Mouse (Mus musculus): ENCODE data around the gene Frmd4a. TPM values are rescaled to one million over a fixed set of nuclear protein-coding genes. Genes with fewer than 3 reads are reported as not detected.

The Frmd4a gene
- total and polyA plus RNA-seq, 3 experiments = 10.4 to 21.0 (median 20.0) TPM

DNA sequence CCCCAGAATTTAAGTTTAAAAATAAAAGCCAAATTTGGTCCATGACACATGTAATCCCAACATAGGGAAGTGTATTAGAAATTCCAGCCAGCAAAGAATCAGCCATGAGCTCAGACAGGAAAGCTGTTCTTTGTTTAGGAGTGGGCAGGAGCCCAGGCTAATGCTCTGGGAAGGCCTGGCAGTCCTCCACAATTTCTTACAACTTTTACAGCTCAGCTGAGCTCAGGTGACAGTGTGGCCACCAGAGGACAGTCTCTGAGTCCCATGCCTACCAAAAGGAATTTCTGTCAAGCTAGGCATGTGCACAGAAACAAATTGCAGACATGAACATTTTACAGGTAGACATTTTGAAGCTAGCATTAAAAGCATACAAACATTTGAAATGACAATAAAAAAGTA, 457.0 kb downstream of the Frmd4a start:
- H3K27me3 ChIP-seq (ENCODE audit: control insufficient read depth, insufficient read depth, low read length) = no peaks in the 10 kb centered on the region
- DNase-seq = peak in 1 of 2 experiments; percentile 60
- intact Hi-C loops (cut with DNase I) = loop anchor here (1.0 to 5.0 kb wide), 3 partner anchors 22 to 72 kb away; no protein-coding TSS in a partner anchor
- no peaks in the 10 kb centered on the region; the same call in 1 of the 2 replicates for H3K79me2 ChIP-seq (replicated peaks; ENCODE audit: control insufficient read depth, insufficient read depth, low read length)
- H3K27ac ChIP-seq = peak overlapping the region; percentile 69
- peaks cover 27% of the 10 kb centered on the region for H3K4me1 ChIP-seq (ENCODE audit: control insufficient read depth, insufficient read depth, low read length)
- peak; percentile 64 for TF ChIP-seq CTCF (IDR thresholded peaks at IDR 0.05)
- TF ChIP-seq POLR2A (IDR thresholded peaks at IDR 0.05; ENCODE audit: insufficient read depth, low read depth, low read length) = no peak
- TF ChIP-seq EP300 (IDR thresholded peaks at IDR 0.05; ENCODE audit: insufficient read depth, low read depth, low read length) = peak; percentile 68
- H3K4me3 ChIP-seq = no peak overlapping the region
- no peak overlapping the region for H3K9ac ChIP-seq (ENCODE audit: low read depth, low read length)
- peaks cover 10% of the 10 kb centered on the region for H3K36me3 ChIP-seq (ENCODE audit: control insufficient read depth, insufficient read depth, low read length)

DNA sequence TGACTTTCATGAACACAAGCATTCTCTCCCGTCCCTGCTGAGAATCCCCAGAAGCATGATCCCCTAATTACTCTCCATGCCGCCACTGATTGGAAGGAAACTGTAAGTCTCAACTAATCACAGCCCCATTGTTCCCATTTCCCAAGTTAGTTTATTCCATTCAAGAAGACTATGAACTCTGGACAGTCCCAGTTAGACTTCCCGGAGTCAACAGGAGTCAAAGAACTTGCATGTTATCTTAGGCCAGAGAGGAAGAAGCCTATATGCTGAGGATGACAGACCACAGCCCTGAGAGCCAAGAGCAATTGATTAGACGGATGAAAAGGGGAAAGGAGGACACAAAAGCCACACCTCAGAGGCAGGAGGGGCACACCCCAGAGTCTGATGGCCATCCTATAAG, 458.5 kb downstream of the Frmd4a start:
- peaks cover 10% of the 10 kb centered on the region for H3K36me3 ChIP-seq (ENCODE audit: control insufficient read depth, insufficient read depth, low read length)
- H3K27me3 ChIP-seq (ENCODE audit: control insufficient read depth, insufficient read depth, low read length) = no peaks in the 10 kb centered on the region
- DNase-seq = no peak
- H3K4me3 ChIP-seq = no peak overlapping the region
- peaks cover 27% of the 10 kb centered on the region for H3K4me1 ChIP-seq (ENCODE audit: control insufficient read depth, insufficient read depth, low read length)
- H3K27ac ChIP-seq = peak overlapping the region; percentile 47
- no peaks in the 10 kb centered on the region for H3K79me2 ChIP-seq (replicated peaks; ENCODE audit: control insufficient read depth, insufficient read depth, low read length)
- TF ChIP-seq EP300 (IDR thresholded peaks at IDR 0.05; ENCODE audit: insufficient read depth, low read depth, low read length) = no peak
- WGBS = 46% methylated on average over 4 of the region's 4 CpGs
- no peak overlapping the region for H3K9ac ChIP-seq (ENCODE audit: low read depth, low read length)
- intact Hi-C loops (cut with DNase I) = loop anchor here (2.0 kb wide), 1 partner anchor 23 kb away; no protein-coding TSS in a partner anchor

DNA sequence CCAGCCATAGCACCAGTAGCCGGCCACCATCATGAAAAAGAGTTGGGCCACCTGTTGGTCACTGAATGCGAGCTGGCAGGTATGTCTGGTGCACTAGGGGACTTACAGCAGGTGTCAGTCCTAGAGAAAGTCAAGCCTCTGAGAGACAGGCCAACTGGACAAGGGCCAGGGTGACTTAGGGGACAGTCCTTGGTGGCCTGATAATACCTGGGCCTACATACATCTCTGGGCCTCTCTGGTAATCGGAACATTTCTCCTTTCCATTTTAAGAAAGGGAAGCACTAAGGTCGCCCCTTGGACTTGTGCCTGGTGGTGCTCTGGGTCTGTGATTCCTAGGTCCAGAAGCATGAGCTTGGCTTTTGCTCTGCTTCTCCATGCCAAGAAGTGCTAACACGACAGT, 459.1 kb downstream of the Frmd4a start:
- intact Hi-C loops (cut with DNase I) = no loop called here
- H3K4me3 ChIP-seq = no peak overlapping the region
- H3K36me3 ChIP-seq (ENCODE audit: control insufficient read depth, insufficient read depth, low read length) = peaks cover 10% of the 10 kb centered on the region
- TF ChIP-seq CTCF (IDR thresholded peaks at IDR 0.05) (no peak), EP300 (IDR thresholded peaks at IDR 0.05; ENCODE audit: insufficient read depth, low read depth, low read length) (no peak), POLR2A (IDR thresholded peaks at IDR 0.05; ENCODE audit: insufficient read depth, low read depth, low read length) (no peak)
- no peaks in the 10 kb centered on the region for H3K27me3 ChIP-seq (ENCODE audit: control insufficient read depth, insufficient read depth, low read length)
- H3K4me1 ChIP-seq (ENCODE audit: control insufficient read depth, insufficient read depth, low read length) = peaks cover 27% of the 10 kb centered on the region
- DNase-seq = no peak
- WGBS = 46% methylated on average over 5 of the region's 5 CpGs
- H3K9ac ChIP-seq (ENCODE audit: low read depth, low read length) = no peak overlapping the region
- H3K79me2 ChIP-seq (replicated peaks; ENCODE audit: control insufficient read depth, insufficient read depth, low read length) = no peaks in the 10 kb centered on the region
- H3K27ac ChIP-seq = no peak overlapping the region

DNA sequence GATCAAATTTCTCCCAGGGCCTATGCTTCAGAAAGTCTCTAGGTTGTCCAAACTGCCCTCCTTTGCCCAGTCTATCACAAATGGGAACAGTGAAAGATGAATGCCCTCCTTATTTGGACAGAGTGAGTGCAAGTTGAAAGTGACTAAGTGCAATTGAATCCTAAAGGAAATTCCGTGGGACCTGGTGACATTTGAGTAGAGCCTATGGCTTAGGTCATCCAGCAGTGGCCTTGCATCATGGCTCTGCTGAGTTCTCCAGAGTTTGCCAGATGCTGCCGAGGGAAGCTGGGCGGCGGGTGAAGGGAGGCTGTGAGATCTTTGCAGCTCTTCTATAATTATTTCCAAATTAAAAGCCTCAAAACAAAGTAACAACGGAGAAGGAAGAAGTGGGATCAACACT, 459.8 kb downstream of the Frmd4a start:
- no peaks in the 10 kb centered on the region for H3K27me3 ChIP-seq (ENCODE audit: control insufficient read depth, insufficient read depth, low read length)
- H3K36me3 ChIP-seq (ENCODE audit: control insufficient read depth, insufficient read depth, low read length) = peaks cover 10% of the 10 kb centered on the region
- no peak for DNase-seq
- 68% methylated on average over 5 of the region's 5 CpGs for WGBS
- intact Hi-C loops (cut with DNase I) = no loop called here
- TF ChIP-seq POLR2A (IDR thresholded peaks at IDR 0.05; ENCODE audit: insufficient read depth, low read depth, low read length) (no peak), EP300 (IDR thresholded peaks at IDR 0.05; ENCODE audit: insufficient read depth, low read depth, low read length) (no peak), CTCF (IDR thresholded peaks at IDR 0.05) (no peak)
- peaks cover 23% of the 10 kb centered on the region for H3K4me1 ChIP-seq (ENCODE audit: control insufficient read depth, insufficient read depth, low read length)
- no peaks in the 10 kb centered on the region for H3K79me2 ChIP-seq (replicated peaks; ENCODE audit: control insufficient read depth, insufficient read depth, low read length)
- no peak overlapping the region for H3K9ac ChIP-seq (ENCODE audit: low read depth, low read length)
- no peak overlapping the region for H3K4me3 ChIP-seq
- H3K27ac ChIP-seq = no peak overlapping the region

DNA sequence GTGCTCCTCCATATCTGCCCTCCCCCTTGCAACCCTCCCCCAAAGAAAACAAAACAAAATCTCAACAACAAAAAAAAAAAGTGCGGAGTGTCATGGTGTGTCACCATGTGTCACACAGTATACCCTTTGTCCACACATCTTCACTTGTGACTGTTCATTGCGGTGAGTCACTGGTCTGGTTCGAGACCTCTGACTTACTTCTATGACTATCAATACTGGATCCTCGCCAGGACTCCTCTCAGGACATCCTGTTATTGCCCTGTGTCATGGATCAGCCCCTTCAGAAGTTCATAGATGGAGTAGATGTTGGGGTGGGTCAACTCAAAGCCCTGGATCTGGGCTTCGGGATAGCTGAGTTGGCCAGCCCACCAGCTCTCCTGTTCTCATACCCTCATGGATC, 462.7 kb downstream of the Frmd4a start:
- TF ChIP-seq POLR2A (IDR thresholded peaks at IDR 0.05; ENCODE audit: insufficient read depth, low read depth, low read length) = no peak
- no peak for TF ChIP-seq CTCF (IDR thresholded peaks at IDR 0.05)
- no peak for TF ChIP-seq EP300 (IDR thresholded peaks at IDR 0.05; ENCODE audit: insufficient read depth, low read depth, low read length)
- H3K79me2 ChIP-seq (replicated peaks; ENCODE audit: control insufficient read depth, insufficient read depth, low read length) = no peaks in the 10 kb centered on the region
- H3K27ac ChIP-seq = no peak overlapping the region
- peaks cover 8% of the 10 kb centered on the region; the same call in 1 of the 2 replicates for H3K4me1 ChIP-seq (ENCODE audit: control insufficient read depth, insufficient read depth, low read length)
- 50% methylated on average over 5 of the region's 5 CpGs for WGBS
- H3K36me3 ChIP-seq (ENCODE audit: control insufficient read depth, insufficient read depth, low read length) = no peaks in the 10 kb centered on the region
- DNase-seq = no peak
- H3K27me3 ChIP-seq (ENCODE audit: control insufficient read depth, insufficient read depth, low read length) = no peaks in the 10 kb centered on the region
- intact Hi-C loops (cut with DNase I) = no loop called here
- no peak overlapping the region for H3K4me3 ChIP-seq
- no peak overlapping the region for H3K9ac ChIP-seq (ENCODE audit: low read depth, low read length)

DNA sequence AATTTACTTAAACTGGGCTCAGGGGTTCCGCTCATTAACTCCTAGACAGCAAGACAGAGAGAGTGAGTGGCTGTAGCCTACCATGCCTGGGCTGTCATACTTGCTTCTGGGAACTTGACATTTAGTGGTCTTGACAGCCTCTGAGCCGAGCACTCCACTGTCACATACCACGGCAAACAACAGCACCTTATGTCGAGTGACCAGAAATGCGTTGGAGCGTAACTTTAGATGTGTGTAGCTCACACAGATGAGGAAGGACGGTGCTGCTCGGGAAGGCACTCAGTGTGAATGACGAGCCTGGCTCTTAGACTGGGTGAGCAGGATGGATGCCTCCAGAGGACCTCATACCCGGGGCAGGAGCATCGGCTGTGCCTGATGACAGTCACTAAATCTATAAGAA, 463.6 kb downstream of the Frmd4a start:
- Histone ChIP-seq H3K27ac (no peak overlapping the region), H3K27me3 (ENCODE audit: control insufficient read depth, insufficient read depth, low read length) (no peaks in the 10 kb centered on the region), H3K4me1 (ENCODE audit: control insufficient read depth, insufficient read depth, low read length) (peaks cover 6% of the 10 kb centered on the region; the same call in 1 of the 2 replicates), H3K79me2 (replicated peaks; ENCODE audit: control insufficient read depth, insufficient read depth, low read length) (no peaks in the 10 kb centered on the region), H3K4me3 (no peak overlapping the region), H3K36me3 (ENCODE audit: control insufficient read depth, insufficient read depth, low read length) (no peaks in the 10 kb centered on the region), H3K9ac (ENCODE audit: low read depth, low read length) (no peak overlapping the region)
- DNase-seq = no peak
- no peak for TF ChIP-seq CTCF (IDR thresholded peaks at IDR 0.05)
- no peak for TF ChIP-seq POLR2A (IDR thresholded peaks at IDR 0.05; ENCODE audit: insufficient read depth, low read depth, low read length)
- no peak for TF ChIP-seq EP300 (IDR thresholded peaks at IDR 0.05; ENCODE audit: insufficient read depth, low read depth, low read length)
- intact Hi-C loops (cut with DNase I) = no loop called here
- WGBS = 90% methylated on average over 11 of the region's 11 CpGs
